Mouse (Mus musculus) heart, adult 11 months (tissue): ENCODE results near the gene Ripply3.
A peak's percentile ranks its signal among the peaks of the same experiment; 100 is the strongest.

ENCODE experiments used
- DNase-seq: peaks from one replicate; pipeline ENCODE4 v3.0.0; 2022

Ripply3 gene

GRCm38 (mm10) chr16:94360578-94361350 is 32.5 kb downstream of the Ripply3 start:
- DNase-seq, result no peak

- peak; percentile 97 for DNase-seq
These were observed 34.1 kb downstream of the Ripply3 start for GRCm38 (mm10) chr16:94362174-94362873.

- DNase-seq, result no peak
These were observed 35.6 kb downstream of the Ripply3 start for GRCm38 (mm10) chr16:94363814-94364213.

GRCm38 (mm10) chr16:94365435-94365834 is 37.2 kb downstream of the Ripply3 start:
- no peak for DNase-seq

- peak; percentile 91 for DNase-seq
These were observed 41.5 kb downstream of the Ripply3 start for GRCm38 (mm10) chr16:94369596-94370172.

- peak; percentile 100 for DNase-seq
These were observed 42.1 kb downstream of the Ripply3 start, which contains the start of gene Ttc3 for GRCm38 (mm10) chr16:94370173-94370914. Gene Ttc3, plus strand, starts transcription at chr16:94370618.

GRCm38 (mm10) chr16:94370915-94371300 is 42.7 kb downstream of the Ripply3 start:
- peak; percentile 99 for DNase-seq

GRCm38 (mm10) chr16:94371301-94371931 is 43.2 kb downstream of the Ripply3 start, which contains the start of gene Pigp:
Gene Pigp, minus strand, starts transcription at chr16:94371842.
- DNase-seq, result peak; percentile 97

- no peak for DNase-seq
These were observed 51.2 kb downstream of the Ripply3 start for GRCm38 (mm10) chr16:94379386-94379785.

- no peak for DNase-seq
These were observed 55.1 kb downstream of the Ripply3 start for GRCm38 (mm10) chr16:94383277-94383676.
